Mouse (Mus musculus): ENCODE data around the gene Crb3.

- TF ChIP-seq CTCF (IDR thresholded peaks at IDR 0.05; ENCODE audit: extremely low read depth, insufficient read length, insufficient replicate concordance, low read depth, low read length) (no peak), POLR2A (IDR thresholded peaks at IDR 0.05; ENCODE audit: low read depth, low read length) (no peak)
Observed at GRCm38 (mm10) chr17:57104496-57104895, 45.6 kb downstream of the Crb3 start.

Measured in small intestine, adult 2 months (tissue).